Comparison of ENCODE assay signal across 11 mouse cellular contexts in the genomic region with DNA sequence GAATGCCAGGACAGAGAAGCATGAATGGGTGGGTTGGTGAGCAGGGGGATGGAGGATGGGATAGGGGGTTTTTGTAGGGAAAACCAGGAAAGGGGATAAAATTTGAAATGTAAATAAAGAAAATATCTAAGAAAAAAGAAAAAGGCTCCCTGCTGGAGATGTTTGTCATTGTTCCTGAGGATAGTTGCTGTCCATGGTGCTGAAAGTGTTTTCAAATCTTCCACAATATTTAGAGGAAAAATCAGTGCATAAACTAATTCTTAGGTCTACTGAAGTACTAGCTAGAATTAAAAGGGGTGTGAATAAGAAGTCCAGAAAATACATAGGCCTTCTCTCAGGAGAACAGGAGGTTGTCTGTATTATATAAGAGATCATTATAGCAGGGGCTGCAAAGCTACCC. TPM values are rescaled to one million over a fixed set of nuclear protein-coding genes. Genes with fewer than 3 reads are reported as not detected.
DNase-seq lines count a peak whose midpoint lies in the region; ATAC-seq and TF ChIP-seq lines count a peak whose summit lies in the region.
"Had no signal": no experiment of that assay in that cellular context is flagged by ENCODE, and none has a peak within 500 bp of the region (broad histone marks: within the 10 kb centered on the region; RNA-seq: fewer than 3 reads in every experiment).

No protein-coding gene starts in this region.

- no peaks in the 10 kb centered on the region for H3K27me3 ChIP-seq in intestine, postnatal 0 days (replicated peaks; ENCODE audit: control insufficient read depth, insufficient read depth, low read length)
- no peaks in the 10 kb centered on the region for H3K27me3 ChIP-seq in intestine, embryonic 16.5 days (replicated peaks; ENCODE audit: control insufficient read depth, insufficient read depth, low read length)
- no peaks in the 10 kb centered on the region for H3K27me3 ChIP-seq in stomach, postnatal 0 days (ENCODE audit: control insufficient read depth, insufficient read depth, low read length)
- H3K27me3 ChIP-seq: embryonic facial prominence, embryonic 13.5 days; heart, embryonic 13.5 days had no signal

- TF ChIP-seq CTCF in intestine, postnatal 0 days (IDR thresholded peaks at IDR 0.05; ENCODE audit: low read depth) = peak; percentile 30; the same call in 1 of the 2 replicates
- peak; percentile 47 for TF ChIP-seq CTCF in stomach, postnatal 0 days (IDR thresholded peaks at IDR 0.05; ENCODE audit: low read depth)

- H3K27ac ChIP-seq in intestine, postnatal 0 days (ENCODE audit: low read depth, low read length) = no peak overlapping the region
- no peak overlapping the region for H3K27ac ChIP-seq in intestine, embryonic 16.5 days (ENCODE audit: low read length)
- no peak overlapping the region for H3K27ac ChIP-seq in stomach, postnatal 0 days (replicated peaks)
- H3K27ac ChIP-seq: embryonic facial prominence, embryonic 13.5 days; heart, embryonic 13.5 days had no signal

- peak; percentile 7 for DNase-seq in ovary, postnatal 14 days (ENCODE audit: low spot score)
- DNase-seq in ovary, postnatal 10 days (ENCODE audit: low spot score) = no peak
- DNase-seq in c-Kit-positive CD71-positive TER-119-negative erythroid progenitor cells, embryonic 14.5 days (ENCODE audit: low read depth) = peak; percentile 10
- no peak for DNase-seq in stomach, postnatal 0 days (ENCODE audit: low spot score)
- no peak for DNase-seq in right cerebral cortex, postnatal 14 days
- DNase-seq in urinary bladder, postnatal 36 days (ENCODE audit: low spot score in 2 of 2) = no peak
- DNase-seq: kidney, adult 8-10 months had no signal

- H3K4me3 ChIP-seq in intestine, postnatal 0 days (ENCODE audit: low read depth, low read length) = no peak overlapping the region
- H3K4me3 ChIP-seq in intestine, embryonic 16.5 days (ENCODE audit: low read length) = no peak overlapping the region
- H3K4me3 ChIP-seq in stomach, postnatal 0 days (ENCODE audit: low read depth, low read length) = no peak overlapping the region
- H3K4me3 ChIP-seq: embryonic facial prominence, embryonic 13.5 days; heart, embryonic 13.5 days had no signal

- no peak for ATAC-seq in intestine, postnatal 0 days
- no peak for ATAC-seq in intestine, embryonic 16.5 days
- ATAC-seq in stomach, postnatal 0 days (ENCODE audit: low FRiP score, low TSS enrichment) = no peak

- H3K4me2 ChIP-seq in intestine, postnatal 0 days (replicated peaks; ENCODE audit: low read depth) = no peak overlapping the region
- no peak overlapping the region for H3K4me2 ChIP-seq in intestine, embryonic 16.5 days (ENCODE audit: low read depth, low read length)
- H3K4me2 ChIP-seq in stomach, postnatal 0 days (replicated peaks; ENCODE audit: low read depth) = no peak overlapping the region
- H3K4me2 ChIP-seq: embryonic facial prominence, embryonic 13.5 days; heart, embryonic 13.5 days had no signal

- no peak for TF ChIP-seq EP300 in stomach, postnatal 0 days (optimal IDR thresholded peaks at IDR 0.05)

- no peak overlapping the region for H3K9ac ChIP-seq in intestine, postnatal 0 days (ENCODE audit: low read depth, low read length)
- no peak overlapping the region for H3K9ac ChIP-seq in intestine, embryonic 16.5 days (ENCODE audit: low read depth, low read length)
- no peak overlapping the region for H3K9ac ChIP-seq in stomach, postnatal 0 days (ENCODE audit: low read length)
- H3K9ac ChIP-seq: embryonic facial prominence, embryonic 13.5 days; heart, embryonic 13.5 days had no signal

- H3K9me3 ChIP-seq in intestine, postnatal 0 days (ENCODE audit: control insufficient read depth) = no peaks in the 10 kb centered on the region
- H3K9me3 ChIP-seq in intestine, embryonic 16.5 days (ENCODE audit: control insufficient read depth, low read length) = no peaks in the 10 kb centered on the region
- no peaks in the 10 kb centered on the region for H3K9me3 ChIP-seq in stomach, postnatal 0 days (ENCODE audit: control insufficient read depth, low read length)
- H3K9me3 ChIP-seq: embryonic facial prominence, embryonic 13.5 days; heart, embryonic 13.5 days had no signal

- no peaks in the 10 kb centered on the region for H3K4me1 ChIP-seq in intestine, postnatal 0 days (replicated peaks; ENCODE audit: control insufficient read depth, insufficient read depth, low read length)
- no peaks in the 10 kb centered on the region for H3K4me1 ChIP-seq in intestine, embryonic 16.5 days (ENCODE audit: control insufficient read depth, insufficient read depth, low read length)
- no peaks in the 10 kb centered on the region for H3K4me1 ChIP-seq in stomach, postnatal 0 days (replicated peaks; ENCODE audit: control insufficient read depth, insufficient read depth)
- H3K4me1 ChIP-seq: embryonic facial prominence, embryonic 13.5 days; heart, embryonic 13.5 days had no signal

- H3K36me3 ChIP-seq in intestine, postnatal 0 days (ENCODE audit: control insufficient read depth, insufficient read depth) = no peaks in the 10 kb centered on the region
- H3K36me3 ChIP-seq in intestine, embryonic 16.5 days (ENCODE audit: control insufficient read depth, insufficient read depth, low read length) = no peaks in the 10 kb centered on the region
- no peaks in the 10 kb centered on the region for H3K36me3 ChIP-seq in stomach, postnatal 0 days (ENCODE audit: control insufficient read depth, insufficient read depth, low read length)
- H3K36me3 ChIP-seq: embryonic facial prominence, embryonic 13.5 days; heart, embryonic 13.5 days had no signal

RNA-seq across cellular contexts. Expression of a gene that starts 54.6 kb away (rescaled TPM):
- 2.2 and 3.3 TPM in 2 replicates for polyA plus RNA-seq in intestine, postnatal 0 days (2015; fragmentation: Nextera tagmentation; extraction: Ambion mirVana)
- polyA plus RNA-seq in intestine, embryonic 16.5 days (2015; fragmentation: Nextera tagmentation; extraction: Ambion mirVana) = 4.5 and 4.7 TPM in 2 replicates
- polyA plus RNA-seq in stomach, postnatal 0 days (2015; fragmentation: Nextera tagmentation; extraction: Ambion mirVana) = 4.7 and 5.5 TPM in 2 replicates

Comparison
In these comparisons a context has a peak if more than half of its experiments do, and no peak if none do; other contexts are left out.
1. DNase-seq: peak in ovary, postnatal 14 days (single experiment) and c-Kit-positive CD71-positive TER-119-negative erythroid progenitor cells, embryonic 14.5 days (single experiment); none in ovary, postnatal 10 days (single experiment), stomach, postnatal 0 days (single experiment), right cerebral cortex, postnatal 14 days (single experiment) and urinary bladder, postnatal 36 days (0 of 2).